Mouse (Mus musculus): ENCODE measurements around the gene Msx2. TPM values are rescaled to one million over a fixed set of nuclear protein-coding genes. Genes with fewer than 3 reads are reported as not detected.
A peak's percentile ranks its signal among the peaks of the same experiment; 100 is the strongest.

Gene Msx2
- polyA plus RNA-seq (2016; fragmentation: Nextera tagmentation; extraction: Ambion mirVana): 30.8 and 34.2 TPM in 2 replicates

DNA sequence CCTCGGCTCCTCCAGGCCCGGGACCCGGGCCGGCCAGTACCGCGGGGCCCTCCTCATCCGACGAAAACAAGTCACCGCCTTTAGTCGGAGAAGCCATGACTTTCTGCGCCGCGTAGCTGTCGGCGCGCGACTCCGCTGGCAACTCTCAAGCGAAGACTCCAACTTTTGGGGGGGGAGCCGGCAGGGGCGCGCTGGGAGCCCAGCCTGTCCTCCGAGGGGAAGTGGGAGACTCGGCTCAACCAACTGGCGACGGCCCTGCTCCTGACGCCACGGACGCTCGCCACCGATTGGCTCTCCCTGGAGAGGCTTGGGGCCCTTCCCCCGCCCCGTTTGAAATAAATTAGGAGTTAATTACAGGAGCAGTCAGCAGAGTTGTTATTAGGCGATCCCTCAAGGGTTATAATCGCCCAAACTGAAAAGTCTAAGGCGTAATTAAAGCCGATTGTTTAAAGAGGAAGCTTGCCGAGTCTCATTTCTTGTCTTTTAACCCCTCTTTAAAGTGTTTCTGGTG is at the start of gene Msx2:
Gene Msx2, minus strand, starts transcription at position 461 of the 511 bp plus-strand sequence.
- Histone ChIP-seq H3K4me1 (peaks cover 21% of the 10 kb centered on the region), H3K9me3 (no peaks in the 10 kb centered on the region), H3K27me3 (peaks cover 71% of the 10 kb centered on the region), H3K9ac (peak within 1 kb of the TSS; percentile 74), H3K4me2 (replicated peaks) (peak within 1 kb of the TSS; percentile 82), H3K36me3 (no peaks in the 10 kb centered on the region), H3K4me3 (peak within 1 kb of the TSS; percentile 56), H3K27ac (peak within 1 kb of the TSS; percentile 77)
- ATAC-seq (ENCODE audit: insufficient number of reproducible peaks, insufficient read depth, low FRiP score, low TSS enrichment): peak; percentile 86
- WGBS: under 1% methylated on average over 38 of the region's 38 CpGs

DNA sequence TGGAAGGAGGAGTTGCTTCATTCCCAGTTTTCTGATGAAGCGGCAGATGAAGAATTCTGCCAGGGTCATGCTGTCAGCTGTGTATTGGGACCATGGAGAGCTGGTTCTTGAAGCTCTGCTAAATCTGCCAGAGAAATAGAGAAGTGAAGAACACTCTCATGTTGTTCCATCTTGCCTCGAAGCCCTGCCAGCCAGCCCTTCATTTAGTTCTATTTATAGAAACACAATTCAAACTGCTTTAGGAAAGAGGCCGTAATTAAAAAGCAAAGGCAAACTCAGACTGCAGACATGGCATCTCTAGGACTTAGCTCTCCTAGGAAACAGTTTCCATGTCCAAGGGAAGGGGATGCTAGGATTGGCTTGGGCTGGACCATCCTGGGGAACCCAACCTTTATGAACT is 48.6 kb upstream of the Msx2 start:
- Histone ChIP-seq H3K27ac (no peak overlapping the region), H3K27me3 (no peaks in the 10 kb centered on the region), H3K4me2 (replicated peaks) (no peak overlapping the region), H3K4me3 (no peak overlapping the region), H3K9ac (no peak overlapping the region), H3K4me1 (peaks cover 16% of the 10 kb centered on the region), H3K36me3 (no peaks in the 10 kb centered on the region), H3K9me3 (no peaks in the 10 kb centered on the region)
- no peak for ATAC-seq (ENCODE audit: insufficient number of reproducible peaks, insufficient read depth, low FRiP score, low TSS enrichment)
- 59% methylated on average over 3 of the region's 3 CpGs for WGBS

DNA sequence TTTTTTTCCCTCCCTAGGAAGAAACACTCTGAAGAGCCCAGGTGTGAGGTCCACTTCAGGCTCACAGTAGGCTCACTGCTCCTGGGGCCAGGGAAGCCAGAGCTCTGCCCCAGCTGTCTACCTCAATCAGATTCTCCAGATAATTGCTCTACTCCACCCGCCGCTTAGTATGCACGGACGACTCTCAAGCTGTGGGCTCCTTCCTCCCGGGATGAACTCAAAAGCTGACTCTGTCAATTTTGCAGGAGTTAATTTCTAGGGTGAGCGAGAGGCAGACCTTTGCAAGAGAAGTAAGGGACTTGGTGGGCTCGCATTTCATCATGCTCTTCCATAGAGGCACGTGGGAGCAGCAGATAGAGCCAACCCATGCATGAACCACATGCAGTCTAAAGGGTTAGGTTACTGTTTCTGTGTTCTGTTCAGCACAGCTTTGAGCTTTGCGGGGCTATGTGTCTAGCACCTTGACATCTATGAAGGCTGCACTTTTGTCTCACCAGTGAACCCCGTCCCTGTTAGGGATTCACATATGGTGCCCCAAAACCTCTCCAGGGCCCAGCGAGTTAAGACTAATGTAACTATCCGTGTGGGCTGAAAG is 47.6 kb upstream of the Msx2 start:
- Histone ChIP-seq H3K9me3 (no peaks in the 10 kb centered on the region), H3K27me3 (no peaks in the 10 kb centered on the region), H3K4me3 (no peak overlapping the region), H3K36me3 (no peaks in the 10 kb centered on the region), H3K27ac (no peak overlapping the region), H3K9ac (no peak overlapping the region), H3K4me2 (replicated peaks) (no peak overlapping the region), H3K4me1 (peaks cover 16% of the 10 kb centered on the region)
- WGBS: 28% methylated on average over 12 of the region's 12 CpGs
- no peak for ATAC-seq (ENCODE audit: insufficient number of reproducible peaks, insufficient read depth, low FRiP score, low TSS enrichment)

DNA sequence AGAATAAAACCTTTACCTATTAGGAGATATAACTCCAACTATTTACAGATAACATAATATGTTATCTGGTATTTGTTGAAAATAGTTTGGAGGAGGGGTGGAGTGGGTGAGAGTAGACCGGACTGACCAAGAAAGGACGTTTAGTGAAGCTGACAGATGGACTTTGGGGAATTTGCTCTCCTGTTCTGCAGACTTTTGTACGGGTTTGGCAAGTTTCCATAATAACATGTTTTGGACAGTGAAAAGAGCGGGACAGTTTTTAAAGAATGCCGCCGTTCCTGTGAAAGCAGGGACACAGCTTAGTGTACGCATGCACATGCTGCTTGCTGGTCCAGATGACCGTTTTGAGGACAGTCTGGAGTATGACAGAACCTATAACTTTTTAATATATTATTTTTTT is 46.9 kb upstream of the Msx2 start:
- Histone ChIP-seq H3K4me1 (peaks cover 16% of the 10 kb centered on the region), H3K9ac (no peak overlapping the region), H3K36me3 (no peaks in the 10 kb centered on the region), H3K9me3 (no peaks in the 10 kb centered on the region), H3K27me3 (no peaks in the 10 kb centered on the region), H3K4me2 (replicated peaks) (no peak overlapping the region), H3K27ac (no peak overlapping the region), H3K4me3 (no peak overlapping the region)
- no peak for ATAC-seq (ENCODE audit: insufficient number of reproducible peaks, insufficient read depth, low FRiP score, low TSS enrichment)
- WGBS: 39% methylated on average over 8 of the region's 8 CpGs

DNA sequence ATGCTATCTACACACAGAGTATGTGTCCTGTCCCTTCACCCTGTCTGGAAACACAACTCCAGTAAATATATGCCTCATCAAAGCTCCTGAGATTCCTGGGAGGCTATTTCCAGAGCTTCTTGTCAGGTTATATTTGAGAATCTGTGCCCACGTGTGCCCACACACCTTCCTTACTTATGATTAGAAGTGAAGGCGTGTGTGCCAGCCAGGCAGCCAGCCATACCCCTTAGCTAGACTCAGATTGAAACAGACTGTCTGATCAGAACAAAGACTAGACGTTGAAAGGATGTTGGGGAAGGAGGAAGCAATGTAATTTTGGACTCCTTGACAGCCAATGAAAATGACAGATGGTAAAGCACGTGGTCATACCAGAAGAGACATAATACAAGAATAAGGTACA is 45.4 kb upstream of the Msx2 start:
- Histone ChIP-seq H3K4me1 (peaks cover 16% of the 10 kb centered on the region), H3K9me3 (no peaks in the 10 kb centered on the region), H3K4me2 (replicated peaks) (no peak overlapping the region), H3K4me3 (no peak overlapping the region), H3K27me3 (no peaks in the 10 kb centered on the region), H3K27ac (no peak overlapping the region), H3K9ac (no peak overlapping the region), H3K36me3 (no peaks in the 10 kb centered on the region)
- whole genome bisulfite sequencing: 66% methylated on average over 4 of the region's 4 CpGs
- no peak for ATAC-seq (ENCODE audit: insufficient number of reproducible peaks, insufficient read depth, low FRiP score, low TSS enrichment)

DNA sequence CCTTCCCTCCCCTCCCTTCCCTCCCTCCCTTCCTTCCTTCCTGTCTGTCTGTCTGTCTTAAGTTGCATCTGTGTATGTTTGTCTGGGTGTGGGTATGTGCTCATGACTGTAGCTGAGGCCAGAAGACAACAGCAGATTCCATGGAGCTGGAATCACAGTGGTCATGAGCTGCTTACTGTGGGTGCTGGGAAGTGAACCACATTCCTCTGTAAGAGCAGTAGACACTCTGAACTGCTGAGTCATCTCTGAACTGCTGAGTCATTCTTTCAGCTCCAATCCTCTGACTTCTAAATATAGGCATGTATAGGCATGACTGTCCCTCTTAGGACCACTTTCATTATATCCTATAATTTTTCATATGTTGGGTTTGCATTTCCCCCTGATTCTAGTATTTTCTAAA is 41.7 kb upstream of the Msx2 start:
- H3K36me3 ChIP-seq: no peaks in the 10 kb centered on the region
- H3K4me3 ChIP-seq: no peak overlapping the region
- no peaks in the 10 kb centered on the region for H3K9me3 ChIP-seq
- H3K27me3 ChIP-seq: no peaks in the 10 kb centered on the region
- no peak overlapping the region for H3K27ac ChIP-seq
- H3K4me1 ChIP-seq: peaks cover 1% of the 10 kb centered on the region; the same call in 1 of the 2 replicates
- no peak for ATAC-seq (ENCODE audit: insufficient number of reproducible peaks, insufficient read depth, low FRiP score, low TSS enrichment)
- H3K4me2 ChIP-seq (replicated peaks): no peak overlapping the region
- no peak overlapping the region for H3K9ac ChIP-seq

DNA sequence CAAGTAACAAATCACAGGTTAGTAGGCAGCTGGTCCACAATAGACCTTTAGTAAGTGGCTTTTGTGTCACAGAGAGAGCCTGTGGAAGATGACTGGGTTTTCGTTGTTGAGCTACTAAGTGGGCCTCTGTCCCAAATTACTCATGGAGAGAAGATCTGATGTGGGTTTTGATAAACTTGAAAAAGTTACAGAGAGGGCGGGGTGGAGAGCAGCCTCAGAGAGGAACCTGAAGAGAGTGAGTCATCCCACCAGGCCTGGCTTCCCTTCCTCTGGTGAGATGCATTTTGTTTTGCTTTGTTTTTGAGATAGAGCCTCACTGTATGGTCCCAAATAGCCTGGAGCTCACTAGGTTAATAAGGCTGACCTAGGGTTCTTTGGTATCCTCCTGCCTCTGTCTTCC is 38.5 kb upstream of the Msx2 start:
- Histone ChIP-seq H3K9me3 (no peaks in the 10 kb centered on the region), H3K9ac (no peak overlapping the region), H3K36me3 (no peaks in the 10 kb centered on the region), H3K4me3 (no peak overlapping the region), H3K27ac (no peak overlapping the region), H3K4me1 (no peaks in the 10 kb centered on the region), H3K4me2 (replicated peaks) (no peak overlapping the region), H3K27me3 (no peaks in the 10 kb centered on the region)
- no peak for ATAC-seq (ENCODE audit: insufficient number of reproducible peaks, insufficient read depth, low FRiP score, low TSS enrichment)
- 68% methylated on average over 2 of the region's 2 CpGs for WGBS

DNA sequence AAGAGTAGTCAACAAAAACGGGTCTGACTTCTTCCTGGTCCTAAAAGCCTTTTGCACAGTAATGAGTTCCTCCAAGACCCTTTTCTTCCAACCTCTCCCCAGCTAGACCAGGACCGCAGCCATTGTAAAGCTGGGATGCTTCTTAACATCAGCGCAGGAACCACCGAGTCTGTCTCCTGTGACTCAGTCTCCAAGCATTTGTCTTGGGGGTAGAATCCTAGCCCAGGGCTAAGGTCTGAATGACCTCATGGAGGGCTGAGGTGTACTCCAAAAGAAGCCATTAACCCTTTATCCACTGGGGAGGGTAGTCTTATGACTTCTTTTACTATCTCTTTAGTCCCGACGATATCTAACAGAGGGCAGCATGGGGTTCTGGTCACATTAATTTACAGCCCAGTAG is 29.5 kb upstream of the Msx2 start:
- ATAC-seq (ENCODE audit: insufficient number of reproducible peaks, insufficient read depth, low FRiP score, low TSS enrichment): no peak
- Histone ChIP-seq H3K4me3 (no peak overlapping the region), H3K27ac (no peak overlapping the region), H3K27me3 (no peaks in the 10 kb centered on the region), H3K4me1 (no peaks in the 10 kb centered on the region; the same call in 1 of the 2 replicates), H3K9ac (no peak overlapping the region), H3K9me3 (no peaks in the 10 kb centered on the region), H3K4me2 (replicated peaks) (no peak overlapping the region), H3K36me3 (no peaks in the 10 kb centered on the region)
- WGBS: 28% methylated on average over 6 of the region's 6 CpGs

DNA sequence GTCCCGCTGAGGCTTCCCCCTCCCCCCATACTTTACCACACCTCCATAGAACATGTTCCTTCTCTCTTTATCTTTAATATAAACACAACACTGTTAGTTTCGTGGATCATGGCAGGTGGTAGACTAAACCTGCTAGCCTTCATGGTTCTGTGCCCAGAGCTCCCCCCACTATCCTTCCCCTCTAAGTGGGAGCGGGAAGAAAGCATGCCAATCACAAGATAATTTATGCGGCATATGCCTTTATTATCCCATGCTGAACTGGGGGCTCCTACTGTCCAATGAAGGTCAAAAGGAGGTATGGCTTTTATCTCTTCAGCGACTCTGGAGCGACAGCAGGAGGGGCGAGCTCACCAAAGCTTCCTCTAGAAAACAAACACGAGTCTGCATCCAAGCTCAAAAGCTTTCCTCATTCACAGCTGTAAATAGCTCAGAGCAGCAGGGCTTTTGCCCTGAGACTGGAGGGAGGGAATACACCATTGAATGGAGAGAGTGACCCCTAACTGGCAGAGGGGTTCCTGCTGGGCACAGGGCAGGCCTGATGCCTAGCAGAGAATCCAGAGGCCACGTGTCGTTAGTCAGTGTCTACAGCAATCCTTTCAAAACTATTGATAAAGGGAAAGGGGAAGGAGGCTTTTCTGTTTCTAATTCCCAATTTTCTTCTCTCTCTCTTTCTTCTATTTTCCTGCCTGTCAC is 28.8 kb upstream of the Msx2 start:
- Histone ChIP-seq H3K9ac (no peak overlapping the region), H3K36me3 (no peaks in the 10 kb centered on the region), H3K4me3 (no peak overlapping the region), H3K27me3 (no peaks in the 10 kb centered on the region), H3K9me3 (no peaks in the 10 kb centered on the region), H3K4me1 (no peaks in the 10 kb centered on the region; the same call in 1 of the 2 replicates), H3K27ac (no peak overlapping the region), H3K4me2 (replicated peaks) (no peak overlapping the region)
- WGBS: 18% methylated on average over 10 of the region's 10 CpGs
- no peak for ATAC-seq (ENCODE audit: insufficient number of reproducible peaks, insufficient read depth, low FRiP score, low TSS enrichment)

DNA sequence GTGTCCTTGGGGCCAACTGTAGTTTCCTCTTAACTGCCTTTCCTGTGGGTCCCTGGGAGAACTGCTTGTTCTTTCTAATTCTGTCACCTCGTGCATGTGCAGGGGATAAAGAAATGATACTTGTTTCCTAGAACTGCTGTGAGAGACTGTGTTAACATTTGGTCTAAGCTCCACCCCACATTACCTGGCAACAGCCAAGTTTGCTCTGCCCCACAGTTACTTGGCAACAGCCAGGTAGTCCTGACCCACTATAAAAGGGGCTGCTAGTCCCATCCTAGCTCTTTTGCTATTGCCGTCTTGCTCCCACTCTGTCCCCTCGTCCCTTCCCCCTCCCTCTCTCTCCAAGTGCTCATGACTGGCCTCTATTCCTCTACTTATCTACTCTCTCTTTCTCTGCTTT is 28.2 kb upstream of the Msx2 start:
- H3K4me3 ChIP-seq: no peak overlapping the region
- H3K27ac ChIP-seq: no peak overlapping the region
- H3K4me2 ChIP-seq (replicated peaks): no peak overlapping the region
- no peak overlapping the region for H3K9ac ChIP-seq
- WGBS: 55% methylated on average over 3 of the region's 3 CpGs
- no peaks in the 10 kb centered on the region; the same call in 1 of the 2 replicates for H3K4me1 ChIP-seq
- ATAC-seq (ENCODE audit: insufficient number of reproducible peaks, insufficient read depth, low FRiP score, low TSS enrichment): no peak
- no peaks in the 10 kb centered on the region for H3K36me3 ChIP-seq
- H3K9me3 ChIP-seq: no peaks in the 10 kb centered on the region
- no peaks in the 10 kb centered on the region for H3K27me3 ChIP-seq

DNA sequence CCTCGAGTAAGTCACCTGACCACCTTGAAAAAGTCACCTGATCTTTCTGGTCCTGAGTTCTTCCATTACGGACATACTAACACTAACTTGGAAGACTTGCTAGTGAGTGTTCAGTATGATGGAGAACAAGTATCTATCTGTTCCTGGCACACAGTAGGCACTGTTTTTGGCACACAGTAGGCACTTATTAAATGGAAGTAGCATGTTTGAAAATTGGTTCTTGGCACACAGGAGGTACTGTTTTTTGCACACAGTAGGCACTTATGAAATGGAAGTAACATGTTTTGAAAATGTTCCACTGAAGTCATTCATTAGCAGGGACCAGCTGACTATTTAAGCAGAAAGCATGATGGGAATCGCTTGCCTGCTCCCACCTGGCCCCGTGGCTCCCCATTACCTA is 13.6 kb upstream of the Msx2 start:
- WGBS: 69% methylated on average over 4 of the region's 4 CpGs
- Histone ChIP-seq H3K9ac (no peak overlapping the region), H3K36me3 (no peaks in the 10 kb centered on the region), H3K9me3 (no peaks in the 10 kb centered on the region), H3K27me3 (no peaks in the 10 kb centered on the region), H3K4me1 (peaks cover 6% of the 10 kb centered on the region; the same call in 1 of the 2 replicates), H3K4me2 (replicated peaks) (no peak overlapping the region), H3K27ac (no peak overlapping the region), H3K4me3 (no peak overlapping the region)
- no peak for ATAC-seq (ENCODE audit: insufficient number of reproducible peaks, insufficient read depth, low FRiP score, low TSS enrichment)

DNA sequence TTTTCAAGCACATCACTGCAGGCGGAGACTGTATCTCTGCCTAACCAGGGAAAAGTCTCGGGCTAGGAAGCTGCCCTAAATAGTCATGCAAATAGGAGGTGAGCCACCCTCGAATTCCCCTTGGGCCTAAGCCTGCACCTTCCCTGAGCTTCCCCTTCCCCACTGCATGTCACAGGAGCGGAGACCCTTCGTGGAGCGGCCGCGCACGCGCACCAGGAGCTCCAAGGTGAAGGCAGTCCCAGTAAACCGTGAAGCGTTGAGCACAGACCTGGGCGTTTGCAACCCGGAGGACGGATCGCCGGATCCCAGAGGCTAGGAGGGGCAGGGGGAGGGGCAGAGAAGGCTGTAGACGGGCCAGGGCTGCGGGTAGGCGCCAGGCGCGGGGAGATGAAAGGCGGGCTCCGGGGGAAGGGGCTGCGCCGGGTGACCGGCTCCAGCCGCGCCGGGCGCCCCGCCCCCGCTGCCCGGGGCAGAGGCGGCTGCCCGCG is 2.9 kb upstream of the Msx2 start:
- Histone ChIP-seq H3K4me1 (peaks cover 21% of the 10 kb centered on the region), H3K9me3 (no peaks in the 10 kb centered on the region), H3K4me2 (replicated peaks) (peak overlapping the region; percentile 89), H3K27ac (peak overlapping the region; percentile 75), H3K27me3 (peaks cover 52% of the 10 kb centered on the region), H3K9ac (peak overlapping the region; percentile 56), H3K4me3 (peak overlapping the region; percentile 51), H3K36me3 (no peaks in the 10 kb centered on the region)
- peak; percentile 80 for ATAC-seq (ENCODE audit: insufficient number of reproducible peaks, insufficient read depth, low FRiP score, low TSS enrichment)
- under 1% methylated on average over 33 of the region's 37 CpGs for WGBS
